Mouse (Mus musculus) brain, adult 10 weeks (tissue): Measurements from ENCODE around the gene Bmx. TPM values are rescaled to one million over a fixed set of nuclear protein-coding genes. Genes with fewer than 3 reads are reported as not detected.

Experiments
- polyA plus RNA-seq: library from polyadenylated mRNA; stranded (reverse); fragments of 350-450 nt; fragmentation: Illumina TruSeq; extraction: RNeasy Lipid Tissue Mini Kit (QIAGEN cat#74804); gene quantifications from one replicate; pipeline ENCODE4 v1.2.3, GENCODE M21; 2015; ENCODE audit warnings: low read depth, low replicate concordance

The Bmx gene
- 1.5 TPM for polyA plus RNA-seq

GRCm38 (mm10) chrX:164258057-164258456 is at the start of gene Bmx:
Gene Bmx (minus strand): TSS chrX:164258193.

GRCm38 (mm10) chrX:164269285-164269761 is 11.3 kb upstream of the Bmx start, which contains the start of gene Pir:
Gene Pir (plus strand): TSS chrX:164269371.

Other genes starting within 250 kb of the Bmx start
- 2.4 TPM for gene Car5b, start 230.2 kb downstream of the Bmx start, polyA plus RNA-seq
- 6.7 TPM for gene Siah1b, start 181.7 kb downstream of the Bmx start, polyA plus RNA-seq
- gene Cltrn, start 169.4 kb downstream of the Bmx start, polyA plus RNA-seq: 1.1 TPM
- gene Ace2, start 118.9 kb downstream of the Bmx start, polyA plus RNA-seq: 1.6 TPM
- gene Pir, start 11.2 kb upstream of the Bmx start, polyA plus RNA-seq: 7.8 TPM
- gene Vegfd, start 115.2 kb upstream of the Bmx start, polyA plus RNA-seq: 1.4 TPM
- 8.0 TPM for gene Piga, start 161.6 kb upstream of the Bmx start, polyA plus RNA-seq
- gene Asb11, start 178.8 kb upstream of the Bmx start, polyA plus RNA-seq: 6.9 TPM
- gene Asb9, start 248.1 kb upstream of the Bmx start, polyA plus RNA-seq: not detected